Mouse (Mus musculus): ENCODE measurements around the gene Metap1d.

DNA sequence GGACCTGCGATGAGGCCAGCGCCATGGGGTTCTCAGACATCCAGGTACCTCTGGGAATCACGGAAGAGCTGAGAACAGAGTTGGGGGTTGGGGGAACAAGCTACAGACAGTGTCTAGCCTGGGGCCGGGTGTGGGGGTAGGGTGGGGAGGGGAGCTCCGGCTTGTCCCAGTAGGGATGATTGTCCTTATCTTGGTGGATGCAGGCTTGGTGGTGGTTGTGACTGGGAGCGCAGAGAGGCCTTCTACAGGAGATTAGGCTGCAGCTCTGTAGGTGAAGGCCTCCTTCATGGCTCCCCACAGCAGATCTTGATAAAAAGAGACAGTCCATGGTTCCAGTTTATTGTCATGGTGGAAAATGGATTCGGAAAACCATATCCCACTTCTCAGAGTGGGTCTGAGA, 8.5 kb downstream of the Metap1d start:
- TF ChIP-seq POLR2A (IDR thresholded peaks at IDR 0.05; ENCODE audit: insufficient read length, low read depth) (no peak), POLR2AphosphoS2 (IDR thresholded peaks at IDR 0.05; ENCODE audit: insufficient read length, low read depth) (no peak), MYOG (IDR thresholded peaks at IDR 0.05; ENCODE audit: control insufficient read depth in 1 of 3, insufficient read depth in 1 of 3, insufficient read length in 2 of 3, low read depth in 2 of 3) (no peak), TCF12 (IDR thresholded peaks at IDR 0.05; ENCODE audit: insufficient read depth, poor library complexity, severe bottlenecking) (no peak), CEBPB (IDR thresholded peaks at IDR 0.05; ENCODE audit: insufficient read depth, poor library complexity, severe bottlenecking) (no peak), TCF3 (IDR thresholded peaks at IDR 0.05; ENCODE audit: insufficient read length, low read depth) (no peak), MAX (IDR thresholded peaks at IDR 0.05; ENCODE audit: low read depth) (no peak), E2F4 (IDR thresholded peaks at IDR 0.05; ENCODE audit: insufficient read depth) (no peak), USF1 (IDR thresholded peaks at IDR 0.05; ENCODE audit: low read depth) (no peak)

Data from myocyte (in vitro differentiated cells).